Mouse (Mus musculus) CD4-positive, CD25-positive, alpha-beta regulatory T cell, adult 2 months (primary cell): ENCODE data around the gene Vmn2r111.
"Not testable (repeated sequence)": the region's sequence is repeated elsewhere in the genome, so short reads cannot be mapped to it uniquely, and the experiment has no call there.

Source experiments
- DNase-seq: peaks from one replicate; pipeline ENCODE4 v3.0.0-alpha.2; 2012; ENCODE audit warnings: low read depth, low spot score

Gene Vmn2r111

DNA sequence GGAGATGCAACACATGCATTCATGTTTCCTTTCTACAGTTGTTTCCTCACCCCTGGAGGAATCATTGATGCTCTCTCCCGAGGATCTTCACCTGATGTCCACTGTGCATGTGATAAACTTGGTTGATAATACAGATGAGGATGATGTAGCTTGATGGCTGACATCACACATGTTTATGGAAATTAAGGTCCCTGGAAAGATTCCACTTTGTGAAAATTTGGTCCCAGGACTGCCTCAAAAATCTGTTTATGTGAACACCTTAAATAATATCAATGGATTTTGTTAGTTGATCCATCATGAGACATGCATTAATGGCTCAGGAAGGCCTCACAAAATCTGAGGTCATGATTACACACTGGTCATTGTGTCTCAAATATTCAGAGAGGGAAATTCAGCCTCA is at the start of gene Vmn2r111:
TSS of gene Vmn2r111 (minus strand) at position 101 of the 400 bp plus-strand sequence.
- DNase-seq: not testable (repeated sequence)

DNA sequence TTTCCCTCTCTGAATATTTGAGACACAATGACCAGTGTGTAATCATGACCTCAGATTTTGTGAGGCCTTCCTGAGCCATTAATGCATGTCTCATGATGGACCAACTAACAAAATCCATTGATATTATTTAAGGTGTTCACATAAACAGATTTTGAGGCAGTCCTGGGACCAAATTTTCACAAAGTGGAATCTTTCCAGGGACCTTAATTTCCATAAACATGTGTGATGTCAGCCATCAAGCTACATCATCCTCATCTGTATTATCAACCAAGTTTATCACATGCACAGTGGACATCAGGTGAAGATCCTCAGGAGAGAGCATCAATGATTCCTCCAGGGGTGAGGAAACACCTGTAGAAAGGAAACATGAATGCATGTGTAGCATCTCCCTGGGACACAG is 27.4 kb upstream of the Vmn2r111 start, which contains the start of gene Vmn2r112:
TSS of gene Vmn2r112 (plus strand) at position 301 of the 400 bp plus-strand sequence.
- DNase-seq: not testable (repeated sequence)

DNA sequence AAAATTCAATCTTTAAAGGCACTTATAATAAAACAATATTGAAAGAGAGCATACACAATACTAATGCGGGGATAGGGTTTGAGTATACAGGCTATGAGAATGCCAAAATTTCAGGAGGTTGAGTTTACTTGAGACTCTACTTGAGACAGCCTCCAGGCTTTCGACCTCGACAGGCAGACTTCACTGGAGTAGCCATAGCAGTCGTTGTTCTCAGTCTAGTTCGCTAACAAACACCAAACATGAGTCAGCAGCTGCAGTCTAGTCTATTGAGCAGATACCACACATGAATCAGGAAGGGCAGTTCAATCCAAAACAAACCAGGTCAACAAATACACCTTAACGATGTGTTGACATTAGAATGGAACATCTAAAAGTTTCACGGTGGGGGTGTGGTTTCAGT is 52.8 kb downstream of the Vmn2r111 start:
- DNase-seq: not testable (repeated sequence)

DNA sequence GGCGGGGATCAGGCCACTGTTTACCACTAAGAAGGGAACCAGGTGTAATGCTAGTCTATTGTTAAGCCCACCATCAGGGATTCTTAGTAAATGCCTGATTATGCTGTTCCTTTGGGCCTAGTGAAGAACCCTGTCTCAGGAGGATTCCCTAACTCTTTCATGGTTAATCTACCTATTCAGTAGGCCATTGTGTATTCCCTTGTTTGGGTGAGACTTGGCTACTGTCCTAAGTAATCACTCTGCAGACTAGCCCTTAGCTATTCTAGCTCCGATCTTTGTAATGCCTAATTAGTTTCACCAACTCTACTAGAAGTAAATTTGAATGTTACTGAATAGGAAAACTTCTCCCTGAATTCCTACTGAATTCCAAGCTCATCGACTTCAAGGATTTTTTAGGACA is 53.2 kb downstream of the Vmn2r111 start:
- not testable (repeated sequence) for DNase-seq

DNA sequence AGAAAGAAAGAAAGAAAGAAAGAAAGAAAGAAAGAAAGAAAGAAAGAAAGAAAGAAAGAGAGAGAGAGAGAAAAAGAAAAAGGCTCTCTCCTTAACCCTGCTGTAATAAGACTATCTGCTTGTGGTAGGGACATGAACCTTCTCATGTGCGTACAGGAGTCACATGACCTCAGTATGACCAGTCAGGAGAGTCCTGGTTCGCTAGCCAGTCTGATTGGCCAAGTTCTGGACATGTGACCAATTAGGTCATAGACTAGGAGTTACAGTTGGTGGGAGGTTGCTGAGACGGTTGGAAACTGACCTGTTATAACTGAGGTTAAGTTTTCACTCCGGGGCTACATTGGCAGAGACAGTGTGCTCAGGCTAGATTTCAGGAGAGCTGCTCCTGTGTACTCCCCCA is 76.2 kb downstream of the Vmn2r111 start:
- no peak for DNase-seq
